In the genomic region with DNA sequence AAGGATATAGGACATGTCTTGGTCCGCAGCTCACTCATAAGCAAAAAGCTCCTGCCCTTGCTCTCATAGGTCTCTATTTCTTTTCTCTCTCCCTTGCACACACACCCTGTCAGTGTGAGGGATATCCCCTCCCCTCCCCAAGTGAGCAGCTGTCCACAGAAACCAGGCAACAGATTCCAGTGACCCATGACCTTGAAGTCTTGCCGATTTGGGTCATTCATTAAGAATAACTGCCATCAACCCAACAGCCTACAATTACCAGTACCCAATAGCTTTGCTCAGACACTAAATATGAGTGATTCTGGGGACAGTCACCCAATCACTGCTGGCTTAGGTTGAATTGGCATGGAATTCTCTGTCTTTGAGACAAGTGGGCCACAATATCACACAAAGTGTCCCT, we compare ENCODE assay signal across 20 mouse cellular contexts.
DNase-seq lines count a peak whose midpoint lies in the region; ATAC-seq and TF ChIP-seq lines count a peak whose summit lies in the region.
"Had no signal": no experiment of that assay in that cellular context is flagged by ENCODE, and none has a peak within 500 bp of the region (broad histone marks: within the 10 kb centered on the region; RNA-seq: fewer than 3 reads in every experiment).

No protein-coding gene starts in this region.

- H3K4me3 ChIP-seq in kidney, adult 2 months (ENCODE audit: insufficient read depth, low read depth, low read length), result no peak overlapping the region
- H3K4me3 ChIP-seq in kidney, embryonic 16.5 days (ENCODE audit: low read length), result no peak overlapping the region
- H3K4me3 ChIP-seq in neural tube, embryonic 15.5 days (replicated peaks), result no peak overlapping the region
- H3K4me3 ChIP-seq: intestine, embryonic 15.5 days; lung, embryonic 15.5 days had no signal

- TF ChIP-seq CTCF in kidney, adult 2 months (conservative IDR thresholded peaks at IDR 0.05; ENCODE audit: insufficient read depth, insufficient read length, low read depth, low read length), result no peak

- no peaks in the 10 kb centered on the region for H3K36me3 ChIP-seq in kidney, adult 2 months (ENCODE audit: control insufficient read depth, insufficient read depth, low read length)
- no peaks in the 10 kb centered on the region for H3K36me3 ChIP-seq in kidney, embryonic 16.5 days (ENCODE audit: insufficient read depth, low read length)
- H3K36me3 ChIP-seq in neural tube, embryonic 15.5 days, result no peaks in the 10 kb centered on the region
- H3K36me3 ChIP-seq: embryonic facial prominence, embryonic 13.5 days; intestine, embryonic 15.5 days; lung, embryonic 15.5 days; midbrain, embryonic 13.5 days had no signal

- H3K27me3 ChIP-seq in kidney, adult 2 months (replicated peaks; ENCODE audit: control insufficient read depth, insufficient read depth, low read length), result no peaks in the 10 kb centered on the region
- no peaks in the 10 kb centered on the region for H3K27me3 ChIP-seq in kidney, embryonic 16.5 days (ENCODE audit: insufficient read depth, low read length)
- H3K27me3 ChIP-seq in neural tube, embryonic 15.5 days (replicated peaks), result no peaks in the 10 kb centered on the region
- H3K27me3 ChIP-seq: intestine, embryonic 15.5 days; lung, embryonic 15.5 days had no signal

- no peaks in the 10 kb centered on the region for H3K9me3 ChIP-seq in kidney, embryonic 16.5 days (ENCODE audit: low read length)
- H3K9me3 ChIP-seq in neural tube, embryonic 15.5 days (replicated peaks), result no peaks in the 10 kb centered on the region
- H3K9me3 ChIP-seq: embryonic facial prominence, embryonic 13.5 days; intestine, embryonic 15.5 days; lung, embryonic 15.5 days; midbrain, embryonic 13.5 days had no signal

- H3K4me2 ChIP-seq in kidney, embryonic 16.5 days (replicated peaks; ENCODE audit: low read depth, low read length), result no peak overlapping the region
- no peak overlapping the region for H3K4me2 ChIP-seq in neural tube, embryonic 15.5 days

- H3K27ac ChIP-seq in kidney, adult 2 months (ENCODE audit: insufficient read depth, low read depth, low read length), result no peak overlapping the region
- no peak overlapping the region for H3K27ac ChIP-seq in kidney, embryonic 16.5 days (ENCODE audit: low read length)
- H3K27ac ChIP-seq in neural tube, embryonic 15.5 days (replicated peaks), result 0 out of 2 replicates have a peak overlapping the region, but pooled peaks have one; percentile 8
- H3K27ac ChIP-seq: embryonic facial prominence, embryonic 13.5 days; intestine, embryonic 15.5 days; kidney, postnatal 0 days; liver, embryonic 14.5 days; lung, embryonic 15.5 days had no signal

- no peak for ATAC-seq in kidney, embryonic 16.5 days (ENCODE audit: low FRiP score, low TSS enrichment)
- ATAC-seq in neural tube, embryonic 15.5 days (ENCODE audit: low FRiP score), result no peak
- ATAC-seq: activated CD4-positive, CD25-positive, alpha-beta regulatory T cell, adult 4 months; intestine, embryonic 15.5 days had no signal

- WGBS in kidney, adult 2 months, result 56% methylated on average over 2 of the region's 2 CpGs
- 55% methylated on average over 2 of the region's 2 CpGs for WGBS in kidney, embryonic 16.5 days
- 55% methylated on average over 2 of the region's 2 CpGs for WGBS in neural tube, embryonic 15.5 days

- H3K4me1 ChIP-seq in kidney, adult 2 months (ENCODE audit: control insufficient read depth, insufficient read depth, low read length), result peaks cover 3% of the 10 kb centered on the region; the same call in 1 of the 2 replicates
- peaks cover 28% of the 10 kb centered on the region for H3K4me1 ChIP-seq in kidney, embryonic 16.5 days (ENCODE audit: insufficient read depth, low read length)
- H3K4me1 ChIP-seq in neural tube, embryonic 15.5 days, result peaks cover 24% of the 10 kb centered on the region

- H3K9ac ChIP-seq in kidney, embryonic 16.5 days (replicated peaks; ENCODE audit: low read length), result no peak overlapping the region
- H3K9ac ChIP-seq in neural tube, embryonic 15.5 days (replicated peaks), result no peak overlapping the region
- H3K9ac ChIP-seq: embryonic facial prominence, embryonic 13.5 days; intestine, embryonic 15.5 days; liver, embryonic 14.5 days; lung, embryonic 15.5 days; midbrain, embryonic 13.5 days had no signal

- no peak for TF ChIP-seq POLR2A in kidney, adult 2 months (IDR thresholded peaks at IDR 0.05; ENCODE audit: low read depth, low read length)

- peak; percentile 44 to 52 for DNase-seq in cerebellum, postnatal 10 days
- DNase-seq in cerebellum, adult 18-20 months, result no peak
- peak; percentile 14 for DNase-seq in kidney, adult 2 months
- DNase-seq in embryo, embryonic 11 days, result peak; percentile 51
- DNase-seq in adipocyte (ENCODE audit: low spot score), result no peak
- DNase-seq in adrenal gland, postnatal 4 days (ENCODE audit: low spot score in 2 of 2), result no peak
- DNase-seq: adrenal gland, postnatal 14 days; cerebellum, adult 11-12 months; gastrocnemius, postnatal 36 days; layer of hippocampus, postnatal 36 days; thymus, postnatal 25 days had no signal

Comparison
In these comparisons a context has a peak if more than half of its experiments do, and no peak if none do; other contexts are left out.
1. DNase-seq: peak in cerebellum, postnatal 10 days (2 of 2), kidney, adult 2 months (single experiment) and embryo, embryonic 11 days (single experiment); none in cerebellum, adult 18-20 months (0 of 2), adipocyte (single experiment) and adrenal gland, postnatal 4 days (0 of 2).